Mouse (Mus musculus): ENCODE data around the gene Hephl1.

GRCm38 (mm10) chr9:15015223-15015956, 96.5 kb downstream of the Hephl1 start:
- TF ChIP-seq POLR2A (IDR thresholded peaks at IDR 0.05; ENCODE audit: control insufficient read depth, extremely low read depth, insufficient read depth, low read length, poor library complexity) (no peak), CTCF (IDR thresholded peaks at IDR 0.05; ENCODE audit: borderline replicate concordance, control insufficient read depth, extremely low read depth, insufficient read depth, low read length, poor library complexity) (no peak)

Data from thymus, adult 2 months (tissue).